Mouse (Mus musculus) activated CD4-positive, CD25-positive, alpha-beta regulatory T cell, adult 9 weeks (primary cell): ENCODE results near the gene C4b. TPM values are rescaled to one million over a fixed set of nuclear protein-coding genes. Genes with fewer than 3 reads are reported as not detected.

Source experiments
- polyA plus RNA-seq: library from polyadenylated mRNA; unstranded; fragments of 100-300 nt; shearing (Covaris generic); gene quantifications from one replicate; pipeline ENCODE4 v1.2.1, GENCODE M21; 2017

The C4b gene
- polyA plus RNA-seq = 0.12 TPM

DNA sequence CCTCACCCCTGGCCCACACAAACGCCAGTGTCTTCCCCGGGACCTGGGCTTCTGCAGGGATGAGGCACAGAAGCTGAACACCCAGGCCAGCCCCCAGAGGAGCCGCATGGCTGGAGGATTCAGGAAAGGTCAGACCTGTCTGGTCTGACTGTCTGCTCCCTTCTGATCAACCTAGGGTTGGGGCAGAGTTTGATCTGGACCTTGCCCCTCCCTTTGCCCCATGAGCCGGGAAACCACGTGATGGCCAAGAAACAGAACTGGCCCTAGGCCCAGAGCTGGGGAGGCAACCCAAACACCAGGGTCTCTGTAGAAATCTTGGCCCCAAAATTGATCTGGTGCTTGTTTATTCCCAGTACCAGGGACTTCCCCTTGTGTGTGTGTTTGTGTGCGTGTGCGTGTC is at the start of gene C4b:
Gene C4b, minus strand, starts transcription at position 164 of the 400 bp plus-strand sequence.

Other genes starting within 250 kb of the C4b start
- 0.35 TPM for gene Btnl6, start 226.5 kb downstream of the C4b start, polyA plus RNA-seq
- gene Notch4, start 179.6 kb downstream of the C4b start, polyA plus RNA-seq = 0.15 TPM
- gene Gpsm3, start 154.1 kb downstream of the C4b start, polyA plus RNA-seq = 287 TPM
- gene Pbx2, start 152.6 kb downstream of the C4b start, polyA plus RNA-seq = 12.4 TPM
- gene Ager, start 146.0 kb downstream of the C4b start, polyA plus RNA-seq = 2.2 TPM
- 112 TPM for gene Rnf5, start 140.2 kb downstream of the C4b start, polyA plus RNA-seq
- gene Agpat1, start 139.6 kb downstream of the C4b start, polyA plus RNA-seq = 31.1 TPM
- gene Egfl8, start 127.9 kb downstream of the C4b start, polyA plus RNA-seq = 4.0 TPM
- gene Ppt2, start 115.4 kb downstream of the C4b start, polyA plus RNA-seq = 21.7 TPM
- 1.9 TPM for gene Prrt1, start 114.3 kb downstream of the C4b start, polyA plus RNA-seq
- gene Fkbpl, start 99.1 kb downstream of the C4b start, polyA plus RNA-seq = 5.1 TPM
- 80.4 TPM for gene Atf6b, start 96.7 kb downstream of the C4b start, polyA plus RNA-seq
- gene Tnxb, start 73.3 kb downstream of the C4b start, polyA plus RNA-seq = not detected
- gene Cyp21a1, start 60.7 kb upstream of the C4b start, polyA plus RNA-seq = not detected
- gene Stk19, start 93.1 kb upstream of the C4b start, polyA plus RNA-seq = 38.5 TPM
- gene Dxo, start 93.1 kb upstream of the C4b start, polyA plus RNA-seq = 73.8 TPM
- gene Skiv2l, start 106.3 kb upstream of the C4b start, polyA plus RNA-seq = 150 TPM
- gene Nelfe, start 106.5 kb upstream of the C4b start, polyA plus RNA-seq = 41.3 TPM
- gene Cfb, start 118.6 kb upstream of the C4b start, polyA plus RNA-seq = 1.3 TPM
- 0.64 TPM for gene Zbtb12, start 135.6 kb upstream of the C4b start, polyA plus RNA-seq
- gene Gm20547, start 138.2 kb upstream of the C4b start, polyA plus RNA-seq = not detected
- gene C2, start 154.4 kb upstream of the C4b start, polyA plus RNA-seq = 2.3 TPM
- gene Ehmt2, start 154.6 kb upstream of the C4b start, polyA plus RNA-seq = 38.7 TPM
- not detected for gene Slc44a4, start 170.6 kb upstream of the C4b start, polyA plus RNA-seq
- gene Neu1, start 187.4 kb upstream of the C4b start, polyA plus RNA-seq = 85.9 TPM
- 54.2 TPM for gene Hspa1b, start 215.4 kb upstream of the C4b start, polyA plus RNA-seq
- gene Gm20481, start 226.0 kb upstream of the C4b start, polyA plus RNA-seq = 2.7 TPM
- gene Hspa1a, start 228.3 kb upstream of the C4b start, polyA plus RNA-seq = 13.2 TPM
- 0.17 TPM for gene Hspa1l, start 228.8 kb upstream of the C4b start, polyA plus RNA-seq
- 55.0 TPM for gene Lsm2, start 238.0 kb upstream of the C4b start, polyA plus RNA-seq